Mouse (Mus musculus): ENCODE results near the gene Arrdc1. TPM values are rescaled to one million over a fixed set of nuclear protein-coding genes. Genes with fewer than 3 reads are reported as not detected.
"Not testable (repeated sequence)": the region's sequence is repeated elsewhere in the genome, so short reads cannot be mapped to it uniquely, and the experiment has no call there.

Arrdc1 gene
- 11.9 and 13.8 TPM in 2 replicates for polyA plus RNA-seq (2014; fragmentation: Nextera tagmentation; extraction: Ambion mirVana)

GRCm38 (mm10) chr2:24935057-24935796, at the start of gene Arrdc1:
Arrdc1 (minus strand) TSS chr2:24935252.
- Histone ChIP-seq H3K4me3 (ENCODE audit: control insufficient read depth in 1 of 2, insufficient read depth in 1 of 2, low read depth in 1 of 2, low read length in 2 of 2) (peak within 1 kb of the TSS; percentile 51 to 77), H3K9ac (ENCODE audit: low read length) (peak within 1 kb of the TSS; percentile 84), H3K4me2 (ENCODE audit: low read length) (peak within 1 kb of the TSS; percentile 99), H3K4me1 (ENCODE audit: control insufficient read depth in 2 of 2, insufficient read depth in 2 of 2, low read length in 2 of 2) (peaks cover 0 to 7% of the 10 kb centered on the region in 2 experiments; a peak in 2 of 4 replicates), H3K27ac (replicated peaks in 1 of 2; ENCODE audit: control insufficient read depth in 1 of 2, insufficient read depth in 1 of 2, low read depth in 2 of 2, low read length in 2 of 2) (peak within 1 kb of the TSS in 1 of 2 experiments; percentile 28; a peak in 2 of 4 replicates), H3K9me3 (ENCODE audit: control insufficient read depth, low read length) (no peaks in the 10 kb centered on the region), H3K27me3 (ENCODE audit: control insufficient read depth, insufficient read depth, low read length) (no peaks in the 10 kb centered on the region), H3K36me3 (ENCODE audit: control insufficient read depth, insufficient read depth, low read length) (no peaks in the 10 kb centered on the region)
- under 1% methylated on average over 46 of the region's 49 CpGs for WGBS
- peak; percentile 94 for ATAC-seq (ENCODE audit: insufficient number of reproducible peaks, insufficient read depth, low FRiP score, low read depth)

GRCm38 (mm10) chr2:24976960-24977359, 41.9 kb upstream of the Arrdc1 start:
- no peaks in the 10 kb centered on the region for H3K27me3 ChIP-seq (ENCODE audit: control insufficient read depth, insufficient read depth, low read length)
- no peaks in the 10 kb centered on the region for H3K9me3 ChIP-seq (ENCODE audit: control insufficient read depth, low read length)
- ATAC-seq (ENCODE audit: insufficient number of reproducible peaks, insufficient read depth, low FRiP score, low read depth): no peak
- peaks cover 22% of the 10 kb centered on the region for H3K36me3 ChIP-seq (ENCODE audit: control insufficient read depth, insufficient read depth, low read length)
- no peak overlapping the region for H3K4me3 ChIP-seq (ENCODE audit: control insufficient read depth in 1 of 2, insufficient read depth in 1 of 2, low read depth in 1 of 2, low read length in 2 of 2)
- no peak overlapping the region for H3K9ac ChIP-seq (ENCODE audit: low read length)
- peaks cover 2 to 14% of the 10 kb centered on the region in 2 experiments for H3K4me1 ChIP-seq (ENCODE audit: control insufficient read depth in 2 of 2, insufficient read depth in 2 of 2, low read length in 2 of 2)
- WGBS: 91% methylated on average over 5 of the region's 5 CpGs
- H3K27ac ChIP-seq (replicated peaks in 1 of 2; ENCODE audit: control insufficient read depth in 1 of 2, insufficient read depth in 1 of 2, low read depth in 2 of 2, low read length in 2 of 2): no peak overlapping the region
- peak overlapping the region; percentile 94 for H3K4me2 ChIP-seq (ENCODE audit: low read length)

GRCm38 (mm10) chr2:24975704-24976297, 40.7 kb upstream of the Arrdc1 start, which contains the start of gene Pnpla7:
Pnpla7 (plus strand) TSS chr2:24976033.
- Histone ChIP-seq H3K27me3 (ENCODE audit: control insufficient read depth, insufficient read depth, low read length) (no peaks in the 10 kb centered on the region), H3K9me3 (ENCODE audit: control insufficient read depth, low read length) (no peaks in the 10 kb centered on the region), H3K4me2 (ENCODE audit: low read length) (peak within 1 kb of the TSS; percentile 94), H3K36me3 (ENCODE audit: control insufficient read depth, insufficient read depth, low read length) (peaks cover 28% of the 10 kb centered on the region), H3K9ac (ENCODE audit: low read length) (peak within 1 kb of the TSS; percentile 90), H3K4me3 (ENCODE audit: control insufficient read depth in 1 of 2, insufficient read depth in 1 of 2, low read depth in 1 of 2, low read length in 2 of 2) (peak within 1 kb of the TSS; percentile 84 to 88), H3K4me1 (ENCODE audit: control insufficient read depth in 2 of 2, insufficient read depth in 2 of 2, low read length in 2 of 2) (peaks cover 2 to 14% of the 10 kb centered on the region in 2 experiments), H3K27ac (replicated peaks in 1 of 2; ENCODE audit: control insufficient read depth in 1 of 2, insufficient read depth in 1 of 2, low read depth in 2 of 2, low read length in 2 of 2) (peak within 1 kb of the TSS; percentile 93 to 94)
- peak; percentile 78 for ATAC-seq (ENCODE audit: insufficient number of reproducible peaks, insufficient read depth, low FRiP score, low read depth)
- under 1% methylated on average over 16 of the region's 16 CpGs for WGBS

- WGBS: under 1% methylated on average over 64 of the region's 64 CpGs
- H3K4me1 ChIP-seq (ENCODE audit: control insufficient read depth in 2 of 2, insufficient read depth in 2 of 2, low read length in 2 of 2): peaks cover 2 to 14% of the 10 kb centered on the region in 2 experiments
- peak within 1 kb of the TSS; percentile 94 for H3K4me2 ChIP-seq (ENCODE audit: low read length)
- peak within 1 kb of the TSS; percentile 93 to 94 for H3K27ac ChIP-seq (replicated peaks in 1 of 2; ENCODE audit: control insufficient read depth in 1 of 2, insufficient read depth in 1 of 2, low read depth in 2 of 2, low read length in 2 of 2)
- peak within 1 kb of the TSS; percentile 84 to 88 for H3K4me3 ChIP-seq (ENCODE audit: control insufficient read depth in 1 of 2, insufficient read depth in 1 of 2, low read depth in 1 of 2, low read length in 2 of 2)
- peak; percentile 99 for ATAC-seq (ENCODE audit: insufficient number of reproducible peaks, insufficient read depth, low FRiP score, low read depth)
- no peaks in the 10 kb centered on the region for H3K9me3 ChIP-seq (ENCODE audit: control insufficient read depth, low read length)
- H3K27me3 ChIP-seq (ENCODE audit: control insufficient read depth, insufficient read depth, low read length): no peaks in the 10 kb centered on the region
- H3K36me3 ChIP-seq (ENCODE audit: control insufficient read depth, insufficient read depth, low read length): peaks cover 32% of the 10 kb centered on the region
- H3K9ac ChIP-seq (ENCODE audit: low read length): peak within 1 kb of the TSS; percentile 90
Observed at GRCm38 (mm10) chr2:24974906-24975703, 40.1 kb upstream of the Arrdc1 start, which contains the start of gene Mrpl41. Mrpl41 (minus strand) TSS chr2:24975098.

GRCm38 (mm10) chr2:24974452-24974851, 39.4 kb upstream of the Arrdc1 start:
- not testable (repeated sequence) for ATAC-seq (ENCODE audit: insufficient number of reproducible peaks, insufficient read depth, low FRiP score, low read depth); H3K27me3 ChIP-seq (ENCODE audit: control insufficient read depth, insufficient read depth, low read length); H3K9me3 ChIP-seq (ENCODE audit: control insufficient read depth, low read length)
- peaks cover 2 to 14% of the 10 kb centered on the region in 2 experiments for H3K4me1 ChIP-seq (ENCODE audit: control insufficient read depth in 2 of 2, insufficient read depth in 2 of 2, low read length in 2 of 2)
- peaks cover 38% of the 10 kb centered on the region for H3K36me3 ChIP-seq (ENCODE audit: control insufficient read depth, insufficient read depth, low read length)
- peak overlapping the region; percentile 84 to 88 for H3K4me3 ChIP-seq (ENCODE audit: control insufficient read depth in 1 of 2, insufficient read depth in 1 of 2, low read depth in 1 of 2, low read length in 2 of 2)
- peak overlapping the region; percentile 90 for H3K9ac ChIP-seq (ENCODE audit: low read length)
- H3K27ac ChIP-seq (replicated peaks in 1 of 2; ENCODE audit: control insufficient read depth in 1 of 2, insufficient read depth in 1 of 2, low read depth in 2 of 2, low read length in 2 of 2): peak overlapping the region; percentile 72 to 94
- peak overlapping the region; percentile 94 for H3K4me2 ChIP-seq (ENCODE audit: low read length)
- WGBS: under 1% methylated on average over 17 of the region's 17 CpGs

- H3K9ac ChIP-seq (ENCODE audit: low read length): no peak overlapping the region
- 86% methylated on average over 4 of the region's 4 CpGs for WGBS
Observed at GRCm38 (mm10) chr2:24970386-24970785, 35.3 kb upstream of the Arrdc1 start.

More at GRCm38 (mm10) chr2:24970386-24970785, 35.3 kb upstream of the Arrdc1 start:
- Histone ChIP-seq H3K27ac (replicated peaks in 1 of 2; ENCODE audit: control insufficient read depth in 1 of 2, insufficient read depth in 1 of 2, low read depth in 2 of 2, low read length in 2 of 2) (no peak overlapping the region), H3K9me3 (ENCODE audit: control insufficient read depth, low read length) (no peaks in the 10 kb centered on the region), H3K4me2 (ENCODE audit: low read length) (no peak overlapping the region), H3K36me3 (ENCODE audit: control insufficient read depth, insufficient read depth, low read length) (peaks cover 76% of the 10 kb centered on the region), H3K4me3 (ENCODE audit: control insufficient read depth in 1 of 2, insufficient read depth in 1 of 2, low read depth in 1 of 2, low read length in 2 of 2) (no peak overlapping the region), H3K27me3 (ENCODE audit: control insufficient read depth, insufficient read depth, low read length) (no peaks in the 10 kb centered on the region), H3K4me1 (ENCODE audit: control insufficient read depth in 2 of 2, insufficient read depth in 2 of 2, low read length in 2 of 2) (peaks cover 0 to 11% of the 10 kb centered on the region in 2 experiments; a peak in 2 of 4 replicates)
- no peak for ATAC-seq (ENCODE audit: insufficient number of reproducible peaks, insufficient read depth, low FRiP score, low read depth)
